Mouse (Mus musculus) neural tube, embryonic 14.5 days (tissue): ENCODE results near the gene H2-DMa. TPM values are rescaled to one million over a fixed set of nuclear protein-coding genes. Genes with fewer than 3 reads are reported as not detected.

ENCODE experiments used
- ATAC-seq: fragments of 200-750 bp; cut with Nextera tagmentation; 2 replicates; pipeline ENCODE4 v1.8.0; 2017; ENCODE audit warnings: low read depth, mild to moderate bottlenecking, moderate TSS enrichment, moderate library complexity
- H3K27ac ChIP-seq: fragments of 300-500 bp; sonication (generic); 2 replicates; pipeline ENCODE4 v1.5.1; 2014; ENCODE audit warnings: low read depth, mild to moderate bottlenecking, control low read depth, low read length, moderate library complexity, mixed read lengths
- H3K27me3 ChIP-seq: fragments of 300-500 bp; sonication (generic); 2 replicates; pipeline ENCODE4 v1.6.1; 2014; ENCODE audit warnings: low read length; ENCODE audit not compliant: control insufficient read depth, insufficient read depth
- H3K36me3 ChIP-seq: fragments of 300-500 bp; sonication (generic); 2 replicates; pipeline ENCODE4 v1.6.1; 2014; ENCODE audit warnings: low read length, mixed read lengths; ENCODE audit not compliant: control insufficient read depth, insufficient read depth
- H3K4me1 ChIP-seq: fragments of 300-500 bp; sonication (generic); 2 replicates; pipeline ENCODE4 v1.6.1; 2014; ENCODE audit warnings: low read length; ENCODE audit not compliant: control insufficient read depth, insufficient read depth
- H3K4me2 ChIP-seq: fragments of 300-500 bp; sonication (generic); 2 replicates; pipeline ENCODE4 v1.6.1; 2014; ENCODE audit warnings: mild to moderate bottlenecking, low read depth, low read length, control low read depth
- H3K4me3 ChIP-seq: fragments of 300-500 bp; sonication (generic); 2 replicates; pipeline ENCODE4 v1.5.1; 2014; ENCODE audit warnings: low read depth, low read length, control low read depth, mixed read lengths
- H3K9ac ChIP-seq: fragments of 300-500 bp; sonication (generic); replicated peaks from 2 replicates; pipeline ENCODE4 v1.6.1; 2014; ENCODE audit warnings: low read depth, mild to moderate bottlenecking, control low read depth, low read length, mixed read lengths
- H3K9me3 ChIP-seq: fragments of 300-500 bp; sonication (generic); 2 replicates; pipeline ENCODE4 v1.6.1; 2016; ENCODE audit warnings: low read length; ENCODE audit not compliant: control insufficient read depth
- WGBS: fragments of 180-500 bp; shearing (Covaris S2); extraction: QIAGEN DNeasy Blood & Tissue Kit; methylation state at CpG from one replicate; pipeline ENCODE4 v1.1.7; 2014; 5-methylcytosine and 5-hydroxymethylcytosine counted together
- polyA plus RNA-seq: library from polyadenylated mRNA; unstranded; fragments of >200 nt; fragmentation: Nextera tagmentation; extraction: Ambion mirVana; gene quantifications from 2 replicates; pipeline ENCODE4 v1.2.1, GENCODE M21; 2014

Gene H2-DMa
- polyA plus RNA-seq, 1 experiment from 2014 or later, result 19.1 TPM

DNA sequence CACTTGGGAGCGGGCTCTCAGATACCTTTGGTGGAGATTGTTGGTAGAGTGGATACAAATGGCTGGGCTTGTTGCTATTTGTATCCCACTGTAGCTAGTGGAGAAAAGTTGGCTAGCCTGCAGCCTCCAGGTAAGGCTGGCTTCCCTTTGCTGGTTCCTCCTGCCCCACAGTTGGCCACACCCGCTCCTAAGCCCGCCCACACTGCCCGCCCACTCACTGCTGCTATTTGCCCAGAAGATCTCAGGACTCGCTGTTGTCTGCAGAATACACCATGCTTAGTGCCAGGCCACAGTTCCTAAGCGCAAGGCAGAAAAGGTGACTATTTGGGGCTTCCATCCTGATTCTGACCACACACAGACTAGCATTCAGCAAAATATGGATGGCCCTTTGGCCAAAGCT, 8.1 kb downstream of the H2-DMa start:
- no peaks in the 10 kb centered on the region for H3K9me3 ChIP-seq
- H3K27ac ChIP-seq, result no peak overlapping the region
- no peak overlapping the region for H3K9ac ChIP-seq
- H3K27me3 ChIP-seq, result no peaks in the 10 kb centered on the region
- 27% methylated on average over 6 of the region's 6 CpGs for WGBS
- H3K36me3 ChIP-seq, result no peaks in the 10 kb centered on the region
- H3K4me3 ChIP-seq, result no peak overlapping the region
- H3K4me2 ChIP-seq, result no peak overlapping the region
- peaks cover 16% of the 10 kb centered on the region; the same call in 1 of the 2 replicates for H3K4me1 ChIP-seq
- no peak for ATAC-seq

DNA sequence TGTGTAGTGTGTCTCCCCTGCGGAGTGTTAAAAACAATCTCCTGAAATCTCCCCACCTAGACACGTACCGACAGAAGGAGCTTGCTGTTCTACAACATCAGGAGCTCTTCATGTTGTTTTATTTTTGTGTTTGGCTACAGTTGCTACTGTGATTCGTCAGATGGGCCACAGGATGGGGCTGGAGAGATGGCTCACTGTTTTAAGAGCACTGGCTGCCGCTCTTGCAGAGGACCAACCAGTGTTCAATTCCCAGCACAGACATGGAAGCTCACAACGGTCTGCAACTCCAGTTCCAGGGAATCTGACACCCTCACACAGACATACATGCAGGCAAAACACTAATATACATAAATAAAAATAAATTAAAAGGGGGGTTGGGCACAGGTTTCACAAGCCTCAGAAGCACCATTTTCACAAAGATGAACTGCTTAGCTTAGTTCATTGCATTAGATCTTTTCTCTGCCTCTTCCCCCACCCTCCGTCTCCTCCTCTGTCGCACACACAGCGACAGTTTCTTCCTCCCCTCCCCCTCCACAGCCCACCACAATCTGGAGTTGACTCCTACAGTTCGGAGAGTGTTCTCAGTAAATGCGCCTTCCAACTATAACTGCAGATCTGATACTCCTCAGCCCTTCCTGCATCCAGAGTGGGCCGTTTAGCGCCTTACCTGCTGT, 9.1 kb downstream of the H2-DMa start:
- Histone ChIP-seq H3K27ac (no peak overlapping the region), H3K27me3 (no peaks in the 10 kb centered on the region), H3K4me2 (no peak overlapping the region), H3K36me3 (no peaks in the 10 kb centered on the region), H3K9me3 (no peaks in the 10 kb centered on the region), H3K4me3 (no peak overlapping the region), H3K4me1 (peaks cover 15% of the 10 kb centered on the region; the same call in 1 of the 2 replicates), H3K9ac (no peak overlapping the region)
- 29% methylated on average over 13 of the region's 13 CpGs for WGBS
- ATAC-seq, result no peak

DNA sequence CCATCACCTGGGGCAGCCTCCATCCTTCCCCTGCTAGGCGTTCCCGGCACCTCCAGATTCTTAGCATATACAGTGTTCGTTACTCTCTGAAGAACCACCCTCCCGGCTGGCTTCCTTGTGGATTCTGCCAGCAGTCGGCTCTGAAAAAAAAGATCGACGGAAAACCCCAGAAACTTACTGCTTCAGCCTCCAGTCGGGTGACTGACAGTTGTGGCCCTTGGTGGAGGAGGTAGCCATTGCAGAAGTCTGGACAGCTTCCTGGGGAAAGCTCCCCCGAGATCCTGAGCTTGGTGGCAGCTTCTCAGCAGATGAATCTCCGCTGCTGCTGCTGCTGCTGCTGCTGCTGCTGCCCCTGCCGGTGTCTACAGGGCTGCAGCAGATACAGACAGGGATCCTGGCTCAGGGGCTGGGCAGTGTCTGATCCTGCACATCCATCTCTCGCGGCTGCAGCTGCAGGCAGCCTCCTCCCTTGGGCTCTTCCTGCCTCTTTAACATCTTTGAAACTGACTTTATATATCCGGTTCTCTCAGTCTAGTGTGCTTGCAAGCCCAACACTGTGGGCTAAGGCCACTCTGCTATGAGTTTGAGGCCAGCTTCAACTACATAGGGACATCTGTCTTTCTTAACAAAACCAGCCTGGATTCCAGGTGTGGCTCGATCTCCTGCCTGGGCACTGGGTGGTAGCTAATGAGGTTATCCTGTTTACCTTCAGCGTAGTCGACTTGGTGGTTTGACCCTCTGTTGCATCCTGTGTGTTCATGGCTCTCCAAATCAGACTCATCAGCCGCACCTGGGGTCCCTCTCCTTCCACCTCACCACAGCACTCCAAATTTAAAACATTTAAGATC, 9.8 kb downstream of the H2-DMa start:
- H3K36me3 ChIP-seq, result no peaks in the 10 kb centered on the region
- peaks cover 7% of the 10 kb centered on the region; the same call in 1 of the 2 replicates for H3K4me1 ChIP-seq
- ATAC-seq, result 0 out of 2 replicates have a peak, but pooled peaks have one; percentile 23
- no peaks in the 10 kb centered on the region for H3K9me3 ChIP-seq
- H3K9ac ChIP-seq, result 0 out of 2 replicates have a peak overlapping the region, but pooled peaks have one; percentile 16
- H3K4me3 ChIP-seq, result peak overlapping the region; percentile 1; the same call in 1 of the 2 replicates
- 24% methylated on average over 18 of the region's 18 CpGs for WGBS
- H3K27me3 ChIP-seq, result no peaks in the 10 kb centered on the region
- no peak overlapping the region for H3K27ac ChIP-seq
- H3K4me2 ChIP-seq, result no peak overlapping the region; the same call in 1 of the 2 replicates

DNA sequence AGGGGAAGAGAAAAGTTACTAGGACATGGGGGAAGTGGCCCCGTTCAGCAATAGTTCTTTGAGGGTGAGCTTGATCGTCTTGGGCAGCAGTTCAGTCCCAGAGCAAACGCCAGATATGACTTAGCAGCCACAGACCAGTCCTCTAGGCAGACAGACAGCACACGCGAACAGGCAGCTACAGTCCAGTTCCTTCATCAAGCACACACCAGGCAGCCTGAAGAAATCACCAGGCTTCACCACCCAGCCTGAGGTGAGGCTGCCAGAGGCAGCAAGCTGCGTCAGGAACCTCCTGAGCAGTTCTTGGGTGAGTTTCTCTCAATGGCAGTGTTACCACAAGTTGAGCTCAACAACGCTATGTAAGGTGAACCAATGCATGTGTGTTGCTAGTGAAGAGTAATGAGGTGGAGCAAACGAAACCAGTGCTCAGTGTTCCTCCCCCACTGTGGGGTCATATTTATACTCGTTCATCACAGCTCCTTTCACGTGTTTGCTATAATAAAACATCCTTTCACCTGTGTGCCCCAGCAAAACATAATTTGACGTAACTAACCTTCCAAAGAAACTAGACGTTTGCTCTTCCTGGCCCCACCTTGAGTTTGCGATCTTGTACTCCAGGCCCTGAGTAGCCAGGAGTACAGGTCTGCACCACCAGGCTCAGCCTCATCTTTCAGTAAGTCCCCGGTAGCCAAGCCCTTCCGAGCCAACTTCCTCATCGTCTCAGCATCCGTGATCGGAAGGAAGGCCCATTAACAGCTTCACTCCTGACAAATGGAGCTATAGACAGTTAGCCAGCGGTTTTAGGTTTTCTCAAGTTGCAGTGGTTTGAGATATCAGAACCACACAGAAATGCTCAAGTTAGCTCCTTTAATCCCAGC, 11.0 kb downstream of the H2-DMa start:
- Histone ChIP-seq H3K36me3 (no peaks in the 10 kb centered on the region), H3K4me2 (no peak overlapping the region), H3K27me3 (no peaks in the 10 kb centered on the region), H3K4me1 (peaks cover 7% of the 10 kb centered on the region; the same call in 1 of the 2 replicates), H3K4me3 (no peak overlapping the region), H3K9ac (no peak overlapping the region), H3K27ac (no peak overlapping the region), H3K9me3 (no peaks in the 10 kb centered on the region)
- 83% methylated on average over 19 of the region's 19 CpGs for WGBS
- ATAC-seq, result no peak

DNA sequence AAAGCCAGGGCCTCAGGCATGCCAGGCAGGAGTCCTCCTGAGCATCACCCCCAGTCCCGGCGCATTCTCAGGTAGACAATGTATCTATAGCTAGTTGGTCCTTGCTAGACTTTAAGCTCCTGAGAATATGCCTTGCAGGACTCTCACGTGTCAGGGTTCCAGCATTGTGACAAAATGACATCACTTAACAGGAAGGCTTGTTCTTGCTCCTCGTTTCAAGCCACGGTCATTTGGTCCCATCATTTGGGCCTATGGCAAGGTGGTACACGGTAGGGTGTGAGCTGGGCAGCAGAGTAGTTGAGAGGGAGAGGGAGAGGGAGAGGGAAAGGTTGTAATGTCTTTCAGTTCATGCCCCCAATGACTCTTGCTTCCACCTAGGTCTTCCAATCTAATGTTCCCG, 12.6 kb downstream of the H2-DMa start:
- WGBS, result 85% methylated on average over 7 of the region's 7 CpGs
- Histone ChIP-seq H3K27ac (no peak overlapping the region), H3K4me1 (peaks cover 7% of the 10 kb centered on the region; the same call in 1 of the 2 replicates), H3K4me2 (no peak overlapping the region), H3K9ac (no peak overlapping the region), H3K27me3 (no peaks in the 10 kb centered on the region), H3K9me3 (no peaks in the 10 kb centered on the region), H3K36me3 (no peaks in the 10 kb centered on the region), H3K4me3 (no peak overlapping the region)
- ATAC-seq, result no peak

DNA sequence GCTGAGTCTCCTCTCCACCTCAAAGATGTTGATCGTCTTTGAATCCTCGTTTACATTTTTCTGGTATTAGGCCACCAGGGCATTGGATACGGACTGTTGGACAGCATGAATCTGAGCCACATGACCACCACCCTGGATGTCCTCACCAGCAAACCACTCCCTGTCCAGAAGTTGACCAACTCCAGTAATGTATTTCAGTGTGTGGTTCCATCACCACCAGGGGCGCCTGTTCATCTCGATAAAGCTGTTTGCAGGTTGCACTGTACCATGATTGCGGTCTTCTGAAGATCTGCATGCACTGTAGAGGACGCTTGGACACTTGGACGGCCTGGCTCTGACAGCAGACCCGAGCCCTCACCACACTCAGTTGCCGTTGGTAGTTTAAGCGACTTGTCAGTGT, 13.9 kb downstream of the H2-DMa start:
- Histone ChIP-seq H3K27me3 (peaks cover 1% of the 10 kb centered on the region; the same call in 1 of the 2 replicates), H3K27ac (no peak overlapping the region), H3K4me3 (no peak overlapping the region), H3K4me1 (peaks cover 4% of the 10 kb centered on the region; the same call in 1 of the 2 replicates), H3K4me2 (no peak overlapping the region), H3K9ac (no peak overlapping the region), H3K36me3 (no peaks in the 10 kb centered on the region), H3K9me3 (no peaks in the 10 kb centered on the region)
- WGBS, result 88% methylated on average over 11 of the region's 11 CpGs
- ATAC-seq, result no peak

DNA sequence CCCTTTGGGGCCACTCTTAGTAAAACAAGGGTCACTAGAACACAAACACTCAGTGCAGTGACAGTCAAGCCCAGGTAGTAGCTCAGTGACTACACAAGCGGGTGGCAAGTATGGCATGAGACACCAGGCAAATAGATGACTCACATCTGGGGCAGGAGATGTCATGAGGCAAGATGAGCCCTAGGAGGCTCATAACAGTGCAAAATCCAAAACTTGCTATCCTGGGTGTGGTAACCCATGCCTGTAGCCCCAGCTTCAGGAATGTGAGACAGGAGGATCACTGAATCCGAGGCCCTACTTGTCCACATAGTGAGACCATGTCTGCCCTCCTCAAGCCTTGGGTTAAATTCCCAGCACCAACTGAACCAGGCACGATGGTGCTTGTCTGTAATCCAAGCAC, 15.1 kb downstream of the H2-DMa start:
- peaks cover 12% of the 10 kb centered on the region for H3K27me3 ChIP-seq
- H3K4me1 ChIP-seq, result 0 out of 2 replicates have a peak, but pooled peaks cover under 1% of the 10 kb centered on the region
- H3K4me3 ChIP-seq, result no peak overlapping the region
- 87% methylated on average over 3 of the region's 3 CpGs for WGBS
- no peak overlapping the region for H3K4me2 ChIP-seq
- ATAC-seq, result no peak
- no peak overlapping the region for H3K9ac ChIP-seq
- no peak overlapping the region for H3K27ac ChIP-seq
- H3K9me3 ChIP-seq, result no peaks in the 10 kb centered on the region
- no peaks in the 10 kb centered on the region for H3K36me3 ChIP-seq

DNA sequence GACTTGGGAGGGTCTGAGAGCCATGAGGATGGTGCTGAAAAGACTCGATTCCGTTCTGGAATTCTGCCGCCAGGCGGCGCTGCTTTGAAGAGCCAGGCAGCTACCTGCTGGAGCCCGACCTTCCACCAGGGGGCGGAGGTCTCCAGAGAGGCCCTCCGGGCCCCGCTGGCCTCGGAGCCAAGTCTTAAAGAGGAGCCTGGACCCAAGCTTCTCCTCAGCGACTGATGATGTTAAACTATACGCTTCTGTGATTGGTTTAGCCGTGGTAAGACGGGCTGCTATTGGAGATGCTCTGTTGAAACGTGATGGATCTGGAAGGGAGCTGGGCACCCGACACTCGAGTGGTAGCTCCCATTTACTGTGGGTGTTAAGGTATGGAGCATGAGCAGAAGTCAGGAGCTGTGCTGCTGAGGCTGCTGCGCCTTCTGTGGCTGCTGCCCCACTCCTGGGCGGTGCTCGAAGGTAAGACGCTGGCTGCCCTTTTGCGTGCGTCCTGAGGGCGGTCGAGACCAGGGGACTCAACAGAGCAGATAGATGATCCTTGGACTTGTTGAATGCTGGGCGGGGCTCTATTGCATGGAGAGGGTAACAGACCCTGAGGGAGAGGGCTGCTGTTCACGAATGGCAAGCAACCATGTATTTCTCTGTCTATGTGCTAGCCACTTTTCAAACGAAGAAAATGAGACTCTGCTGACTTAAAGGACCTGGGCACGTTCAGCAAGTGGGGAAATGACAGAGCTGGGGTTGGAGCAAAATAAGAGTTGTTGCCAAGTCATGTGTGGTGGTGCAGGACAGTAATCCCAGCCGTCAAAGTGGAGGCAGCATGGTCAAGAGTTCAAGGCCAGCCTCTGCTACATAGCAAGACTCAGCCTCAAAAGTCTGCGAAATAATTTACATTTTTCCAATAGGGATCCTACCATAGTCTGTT, 16.2 kb downstream of the H2-DMa start:
- peaks cover 21% of the 10 kb centered on the region for H3K27me3 ChIP-seq
- H3K27ac ChIP-seq, result no peak overlapping the region
- H3K4me3 ChIP-seq, result peak overlapping the region; percentile 19
- peak; percentile 97 for ATAC-seq
- WGBS, result 7% methylated on average over 31 of the region's 31 CpGs
- H3K36me3 ChIP-seq, result no peaks in the 10 kb centered on the region
- H3K9ac ChIP-seq, result 0 out of 2 replicates have a peak overlapping the region, but pooled peaks have one; percentile 7
- no peaks in the 10 kb centered on the region for H3K9me3 ChIP-seq
- H3K4me2 ChIP-seq, result peak overlapping the region; percentile 62
- 0 out of 2 replicates have a peak, but pooled peaks cover 3% of the 10 kb centered on the region for H3K4me1 ChIP-seq
